Mouse (Mus musculus) limb, embryonic 12.5 days (tissue): ENCODE measurements around the gene Tbx10. TPM values are rescaled to one million over a fixed set of nuclear protein-coding genes. Genes with fewer than 3 reads are reported as not detected.
"Not testable (repeated sequence)": the region's sequence is repeated elsewhere in the genome, so short reads cannot be mapped to it uniquely, and the experiment has no call there.

Source experiments
- ATAC-seq: fragments of 200-750 bp; cut with Nextera tagmentation; 2 replicates; pipeline ENCODE4 v1.8.0; 2017; ENCODE audit warnings: low read depth, moderate TSS enrichment; ENCODE audit not compliant: insufficient number of reproducible peaks, insufficient read depth, low FRiP score, low TSS enrichment
- H3K27ac ChIP-seq: fragments of 300-500 bp; sonication (generic); 2 replicates; pipeline ENCODE4 v1.5.1; 2016; ENCODE audit warnings: mild to moderate bottlenecking, moderate library complexity
- H3K27me3 ChIP-seq: fragments of 300-500 bp; sonication (generic); 2 replicates; pipeline ENCODE4 v1.6.1; 2016; ENCODE audit warnings: mild to moderate bottlenecking, moderate library complexity
- H3K36me3 ChIP-seq: fragments of 300-500 bp; sonication (generic); 2 replicates; pipeline ENCODE4 v1.6.1; 2016; ENCODE audit warnings: mild to moderate bottlenecking, moderate library complexity
- H3K4me1 ChIP-seq: fragments of 300-500 bp; sonication (generic); replicated peaks from 2 replicates; pipeline ENCODE4 v1.6.1; 2016
- H3K4me2 ChIP-seq: fragments of 300-500 bp; sonication (generic); 2 replicates; pipeline ENCODE4 v1.6.1; 2016; ENCODE audit warnings: mild to moderate bottlenecking, moderate library complexity
- H3K4me3 ChIP-seq: fragments of 300-500 bp; sonication (generic); replicated peaks from 2 replicates; pipeline ENCODE4 v1.5.1; 2016; ENCODE audit warnings: mild to moderate bottlenecking
- H3K9ac ChIP-seq: fragments of 300-500 bp; sonication (generic); replicated peaks from 2 replicates; pipeline ENCODE4 v1.6.1; 2016; ENCODE audit warnings: mild to moderate bottlenecking, moderate library complexity
- H3K9me3 ChIP-seq: fragments of 300-500 bp; sonication (generic); 2 replicates; pipeline ENCODE4 v1.6.1; 2016; ENCODE audit warnings: mild to moderate bottlenecking, moderate library complexity
- whole genome bisulfite sequencing: fragments of 180-500 bp; shearing (Covaris S2); methylation state at CpG from one replicate; pipeline ENCODE4 v1.1.7; 2016; 5-methylcytosine and 5-hydroxymethylcytosine counted together
- polyA plus RNA-seq: library from polyadenylated mRNA; unstranded; fragments of >200 nt; fragmentation: Nextera tagmentation; extraction: Ambion mirVana; gene quantifications from 2 replicates; pipeline ENCODE4 v1.2.1, GENCODE M21; 2016

Gene Tbx10
- polyA plus RNA-seq, 1 experiment from 2014 or later = not detected

GRCm38 (mm10) chr19:4023185-4023584, 30.6 kb downstream of the Tbx10 start:
- no peak for ATAC-seq
- Histone ChIP-seq H3K4me3 (no peak overlapping the region), H3K27me3 (no peaks in the 10 kb centered on the region), H3K4me1 (0 out of 2 replicates have a peak, but pooled peaks cover 6% of the 10 kb centered on the region), H3K4me2 (no peak overlapping the region), H3K36me3 (no peaks in the 10 kb centered on the region), H3K9me3 (peaks cover 8% of the 10 kb centered on the region; the same call in 1 of the 2 replicates), H3K27ac (no peak overlapping the region), H3K9ac (no peak overlapping the region)
- WGBS = 77% methylated on average over 7 of the region's 7 CpGs

DNA sequence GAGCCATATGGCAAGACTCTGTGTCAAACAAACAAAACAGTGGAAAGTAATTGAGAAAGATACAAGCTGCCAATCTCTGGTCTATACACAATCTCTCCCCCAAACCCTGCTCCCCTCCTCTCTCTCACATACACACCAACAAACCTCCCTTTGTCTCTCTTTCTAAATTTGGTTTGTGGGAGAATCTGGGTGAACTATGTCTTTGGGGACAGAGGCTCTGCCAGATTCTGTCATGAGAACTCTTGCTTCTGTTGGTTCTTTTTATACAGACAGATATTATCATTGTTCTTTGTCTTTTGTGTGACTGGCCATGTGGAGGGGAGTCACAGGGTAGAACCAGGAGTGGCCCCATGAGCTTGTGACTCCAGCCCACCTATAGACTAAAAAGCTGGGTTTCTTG, 35.0 kb downstream of the Tbx10 start:
- Histone ChIP-seq H3K4me1 (no peaks in the 10 kb centered on the region), H3K4me2 (no peak overlapping the region), H3K36me3 (no peaks in the 10 kb centered on the region), H3K4me3 (no peak overlapping the region), H3K27ac (no peak overlapping the region), H3K9ac (no peak overlapping the region), H3K9me3 (peaks cover 8% of the 10 kb centered on the region; the same call in 1 of the 2 replicates), H3K27me3 (no peaks in the 10 kb centered on the region)
- ATAC-seq = no peak

- H3K9ac ChIP-seq = no peak overlapping the region
- H3K4me2 ChIP-seq = no peak overlapping the region
- peaks cover 13% of the 10 kb centered on the region for H3K4me1 ChIP-seq
- no peaks in the 10 kb centered on the region for H3K27me3 ChIP-seq
- no peaks in the 10 kb centered on the region for H3K9me3 ChIP-seq
- ATAC-seq = no peak
- 70% methylated on average over 7 of the region's 7 CpGs for WGBS
- peaks cover 14% of the 10 kb centered on the region; the same call in 1 of the 2 replicates for H3K36me3 ChIP-seq
- no peak overlapping the region for H3K27ac ChIP-seq
- H3K4me3 ChIP-seq = no peak overlapping the region
Measured at GRCm38 (mm10) chr19:4032668-4033067, 40.1 kb downstream of the Tbx10 start.

GRCm38 (mm10) chr19:4033298-4033697, 40.7 kb downstream of the Tbx10 start:
- Histone ChIP-seq H3K9me3 (no peaks in the 10 kb centered on the region), H3K36me3 (peaks cover 14% of the 10 kb centered on the region; the same call in 1 of the 2 replicates), H3K4me1 (peaks cover 15% of the 10 kb centered on the region), H3K27ac (no peak overlapping the region), H3K4me2 (no peak overlapping the region), H3K27me3 (no peaks in the 10 kb centered on the region), H3K9ac (no peak overlapping the region), H3K4me3 (no peak overlapping the region)
- ATAC-seq = no peak
- 88% methylated on average over 3 of the region's 3 CpGs for WGBS

- Histone ChIP-seq H3K4me3 (no peak overlapping the region), H3K9ac (no peak overlapping the region), H3K36me3 (peaks cover 14% of the 10 kb centered on the region; the same call in 1 of the 2 replicates), H3K9me3 (no peaks in the 10 kb centered on the region), H3K4me1 (peaks cover 15% of the 10 kb centered on the region), H3K4me2 (no peak overlapping the region), H3K27me3 (no peaks in the 10 kb centered on the region), H3K27ac (no peak overlapping the region)
- 70% methylated on average over 5 of the region's 5 CpGs for WGBS
- no peak for ATAC-seq
Measured at GRCm38 (mm10) chr19:4033742-4034141, 41.2 kb downstream of the Tbx10 start.

GRCm38 (mm10) chr19:4036327-4037045, 43.9 kb downstream of the Tbx10 start:
- peaks cover 14% of the 10 kb centered on the region; the same call in 1 of the 2 replicates for H3K36me3 ChIP-seq
- no peaks in the 10 kb centered on the region for H3K9me3 ChIP-seq
- H3K4me1 ChIP-seq = peaks cover 15% of the 10 kb centered on the region
- peak overlapping the region; percentile 36; the same call in 1 of the 2 replicates for H3K4me2 ChIP-seq
- 0 out of 2 replicates have a peak overlapping the region, but pooled peaks have one; percentile 1 for H3K4me3 ChIP-seq
- 0 out of 2 replicates have a peak overlapping the region, but pooled peaks have one; percentile 18 for H3K9ac ChIP-seq
- ATAC-seq = no peak
- no peak overlapping the region for H3K27ac ChIP-seq
- no peaks in the 10 kb centered on the region for H3K27me3 ChIP-seq
- WGBS = 75% methylated on average over 12 of the region's 12 CpGs

DNA sequence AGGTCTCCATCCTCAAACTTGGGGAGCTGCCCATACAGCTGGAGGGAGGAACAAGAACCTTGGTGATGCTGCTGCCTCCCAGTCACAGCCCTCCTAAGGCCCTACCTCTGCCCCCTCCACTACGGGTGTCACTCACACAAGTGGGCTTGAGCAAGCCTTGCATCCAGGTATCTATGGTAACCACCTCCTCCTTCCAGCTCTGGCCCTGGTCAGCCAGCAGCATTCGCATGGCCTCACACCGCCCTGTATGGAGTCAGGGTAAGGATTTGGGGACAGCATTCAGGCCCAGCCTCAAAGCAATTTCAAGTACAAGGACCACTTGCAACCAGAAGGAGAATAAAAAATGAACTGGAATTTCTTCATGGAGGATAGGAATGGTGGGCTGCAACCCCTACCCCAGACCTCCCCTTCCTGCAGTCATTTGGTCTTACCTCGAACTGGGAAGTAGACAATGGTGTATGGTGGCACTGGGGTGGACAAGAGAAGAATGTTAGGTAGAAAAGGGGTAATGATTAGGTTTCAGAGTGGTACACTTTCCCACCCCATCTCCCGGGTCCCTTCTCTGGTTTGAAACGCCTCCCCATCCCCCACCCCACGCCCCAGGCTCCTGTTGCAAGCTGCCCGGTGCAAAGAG, 44.7 kb downstream of the Tbx10 start:
- WGBS = 33% methylated on average over 8 of the region's 8 CpGs
- peak overlapping the region; percentile 81 for H3K9ac ChIP-seq
- H3K27me3 ChIP-seq, H3K9me3 ChIP-seq: not testable (repeated sequence)
- H3K36me3 ChIP-seq = peaks cover 14% of the 10 kb centered on the region; the same call in 1 of the 2 replicates
- ATAC-seq = peak; percentile 42; the same call in 1 of the 2 replicates
- H3K4me3 ChIP-seq = peak overlapping the region; percentile 73
- H3K4me2 ChIP-seq = peak overlapping the region; percentile 71
- peak overlapping the region; percentile 86 for H3K27ac ChIP-seq
- H3K4me1 ChIP-seq = peaks cover 15% of the 10 kb centered on the region

DNA sequence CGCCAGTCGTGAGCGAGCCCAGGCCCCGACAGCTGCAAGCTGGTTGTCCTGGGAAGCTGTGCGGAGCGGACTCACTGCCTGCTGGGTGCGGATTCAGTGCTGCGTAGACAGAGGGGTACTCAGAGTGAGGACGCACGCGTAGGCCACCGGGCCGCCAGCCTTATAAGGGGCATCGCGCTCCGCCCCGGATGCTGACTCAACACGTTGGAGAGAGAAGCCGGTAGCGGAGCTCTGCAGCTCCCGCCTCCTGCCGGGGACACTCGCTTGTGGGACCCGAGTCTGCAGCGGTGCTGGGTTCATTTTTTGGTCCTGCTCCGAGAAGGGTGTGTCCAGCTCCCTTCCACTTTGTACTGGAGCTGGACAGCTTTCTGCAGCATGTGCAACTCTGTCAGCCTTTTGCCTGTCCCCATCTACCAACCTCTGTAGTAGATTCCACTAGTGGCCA, 45.3 kb downstream of the Tbx10 start, which contains the start of gene Gstp1:
Gene Gstp1, minus strand, starts transcription at position 198 of the 445 bp plus-strand sequence.
- peaks cover 15% of the 10 kb centered on the region for H3K4me1 ChIP-seq
- peak within 1 kb of the TSS; percentile 86 for H3K27ac ChIP-seq
- under 1% methylated on average over 26 of the region's 26 CpGs for WGBS
- H3K9ac ChIP-seq = peak within 1 kb of the TSS; percentile 81
- peak; percentile 77 for ATAC-seq
- H3K27me3 ChIP-seq = no peaks in the 10 kb centered on the region
- peak within 1 kb of the TSS; percentile 73 for H3K4me3 ChIP-seq
- H3K4me2 ChIP-seq = peak within 1 kb of the TSS; percentile 71
- peaks cover 14% of the 10 kb centered on the region; the same call in 1 of the 2 replicates for H3K36me3 ChIP-seq
- no peaks in the 10 kb centered on the region for H3K9me3 ChIP-seq

- H3K9ac ChIP-seq, H3K4me2 ChIP-seq, H3K27ac ChIP-seq, H3K27me3 ChIP-seq, ATAC-seq, H3K36me3 ChIP-seq, H3K9me3 ChIP-seq, H3K4me3 ChIP-seq: not testable (repeated sequence)
- 82% methylated on average over 5 of the region's 5 CpGs for WGBS
- H3K4me1 ChIP-seq = peaks cover 15% of the 10 kb centered on the region
Measured at GRCm38 (mm10) chr19:4040941-4041340, 48.4 kb downstream of the Tbx10 start.

DNA sequence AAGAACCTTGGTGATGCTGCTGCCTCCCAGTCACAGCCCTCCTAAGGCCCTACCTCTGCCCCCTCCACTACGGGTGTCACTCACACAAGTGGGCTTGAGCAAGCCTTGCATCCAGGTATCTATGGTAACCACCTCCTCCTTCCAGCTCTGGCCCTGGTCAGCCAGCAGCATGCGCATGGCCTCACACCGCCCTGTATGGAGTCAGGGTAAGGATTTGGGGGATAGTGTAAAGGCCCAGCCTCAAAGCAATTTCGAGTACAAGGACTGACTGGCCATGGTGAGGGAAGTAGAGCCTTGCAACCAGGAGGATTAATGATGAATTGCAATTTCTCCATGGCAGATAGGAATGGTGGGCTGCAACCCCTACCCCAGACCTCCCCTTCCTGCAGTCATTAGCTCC, 48.9 kb downstream of the Tbx10 start:
- H3K4me2 ChIP-seq, H3K36me3 ChIP-seq, H3K4me3 ChIP-seq, H3K9me3 ChIP-seq, ATAC-seq, H3K4me1 ChIP-seq, H3K27me3 ChIP-seq, H3K27ac ChIP-seq, H3K9ac ChIP-seq: not testable (repeated sequence)
- WGBS = 75% methylated on average over 4 of the region's 4 CpGs

GRCm38 (mm10) chr19:4042124-4042523, 49.6 kb downstream of the Tbx10 start:
- Histone ChIP-seq H3K27ac (no peak overlapping the region), H3K36me3 (no peaks in the 10 kb centered on the region), H3K9ac (no peak overlapping the region), H3K9me3 (no peaks in the 10 kb centered on the region), H3K27me3 (no peaks in the 10 kb centered on the region), H3K4me2 (no peak overlapping the region), H3K4me1 (peaks cover 6% of the 10 kb centered on the region), H3K4me3 (no peak overlapping the region)
- 76% methylated on average over 14 of the region's 14 CpGs for WGBS
- no peak for ATAC-seq
